Mouse (Mus musculus): Measurements from ENCODE around the gene Zbtb20. TPM values are rescaled to one million over a fixed set of nuclear protein-coding genes. Genes with fewer than 3 reads are reported as not detected.

The Zbtb20 gene
- polyA plus RNA-seq, 1 experiment from 2014 or later = 80.6 TPM

DNA sequence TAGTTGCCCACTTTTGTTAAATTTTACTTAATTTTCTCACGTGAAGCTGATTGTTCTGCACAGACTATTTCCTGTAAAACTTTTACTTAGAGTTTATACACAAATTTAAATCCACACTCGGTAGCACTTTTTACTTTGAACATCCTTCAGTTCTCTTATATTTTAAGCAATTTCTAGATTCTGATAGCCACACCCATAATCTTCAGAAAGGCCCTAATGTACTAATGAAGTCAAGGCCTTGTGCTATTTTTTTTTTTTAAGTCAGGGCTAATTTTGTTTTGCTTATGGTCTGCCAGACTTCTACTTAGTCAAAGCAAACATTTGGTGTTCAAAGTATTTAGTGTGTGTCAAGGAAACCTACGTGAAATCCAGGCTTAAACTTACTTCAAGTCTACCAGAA, 1.7 kb upstream of the Zbtb20 start:
- H3K9me3 ChIP-seq (ENCODE audit: control insufficient read depth, low read length) = no peaks in the 10 kb centered on the region
- 57% methylated on average over 3 of the region's 3 CpGs for WGBS
- DNase-seq = no peak
- no peak overlapping the region for H3K9ac ChIP-seq (replicated peaks; ENCODE audit: low read length)
- no peak for ATAC-seq (ENCODE audit: low FRiP score, low TSS enrichment)
- H3K27ac ChIP-seq (replicated peaks; ENCODE audit: low read depth, low read length) = peak overlapping the region; percentile 45; the same call in 1 of the 2 replicates
- no peak overlapping the region for H3K4me3 ChIP-seq (replicated peaks; ENCODE audit: low read depth, low read length)
- no peaks in the 10 kb centered on the region for H3K27me3 ChIP-seq (ENCODE audit: control insufficient read depth, insufficient read depth, low read length)
- no peaks in the 10 kb centered on the region for H3K36me3 ChIP-seq (ENCODE audit: control insufficient read depth, insufficient read depth, low read length)
- H3K4me2 ChIP-seq (ENCODE audit: low read length) = peak overlapping the region; percentile 60; the same call in 1 of the 2 replicates
- no peaks in the 10 kb centered on the region for H3K4me1 ChIP-seq (ENCODE audit: control insufficient read depth, insufficient read depth, low read length)

DNA sequence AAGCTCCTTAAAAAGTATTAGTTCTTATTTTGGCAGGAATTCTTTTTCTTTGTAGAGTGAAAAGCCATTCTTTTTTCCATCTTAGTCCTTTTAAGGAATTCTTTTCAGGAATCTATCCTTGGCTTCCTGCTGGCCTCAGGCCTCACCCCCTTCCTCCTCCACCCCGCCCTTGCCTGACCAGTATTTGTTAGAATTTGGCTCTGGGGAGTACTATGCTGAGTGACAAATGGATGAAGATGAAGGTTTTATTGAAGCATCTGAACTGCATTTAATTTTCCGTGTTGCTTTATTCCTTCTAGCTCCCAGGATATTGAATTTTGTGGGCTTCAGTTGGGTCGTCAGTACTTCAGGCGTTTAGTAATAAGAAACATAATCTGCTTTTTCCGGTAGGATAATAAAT, 1.2 kb upstream of the Zbtb20 start:
- ATAC-seq (ENCODE audit: low FRiP score, low TSS enrichment) (no peak), DNase-seq (peak; percentile 69)
- WGBS = under 1% methylated on average over 5 of the region's 5 CpGs
- Histone ChIP-seq H3K4me3 (replicated peaks; ENCODE audit: low read depth, low read length) (peak overlapping the region; percentile 45), H3K4me1 (ENCODE audit: control insufficient read depth, insufficient read depth, low read length) (no peaks in the 10 kb centered on the region), H3K9ac (replicated peaks; ENCODE audit: low read length) (peak overlapping the region; percentile 66), H3K27ac (replicated peaks; ENCODE audit: low read depth, low read length) (peak overlapping the region; percentile 98), H3K27me3 (ENCODE audit: control insufficient read depth, insufficient read depth, low read length) (no peaks in the 10 kb centered on the region), H3K36me3 (ENCODE audit: control insufficient read depth, insufficient read depth, low read length) (no peaks in the 10 kb centered on the region), H3K9me3 (ENCODE audit: control insufficient read depth, low read length) (no peaks in the 10 kb centered on the region), H3K4me2 (ENCODE audit: low read length) (peak overlapping the region; percentile 60)

DNA sequence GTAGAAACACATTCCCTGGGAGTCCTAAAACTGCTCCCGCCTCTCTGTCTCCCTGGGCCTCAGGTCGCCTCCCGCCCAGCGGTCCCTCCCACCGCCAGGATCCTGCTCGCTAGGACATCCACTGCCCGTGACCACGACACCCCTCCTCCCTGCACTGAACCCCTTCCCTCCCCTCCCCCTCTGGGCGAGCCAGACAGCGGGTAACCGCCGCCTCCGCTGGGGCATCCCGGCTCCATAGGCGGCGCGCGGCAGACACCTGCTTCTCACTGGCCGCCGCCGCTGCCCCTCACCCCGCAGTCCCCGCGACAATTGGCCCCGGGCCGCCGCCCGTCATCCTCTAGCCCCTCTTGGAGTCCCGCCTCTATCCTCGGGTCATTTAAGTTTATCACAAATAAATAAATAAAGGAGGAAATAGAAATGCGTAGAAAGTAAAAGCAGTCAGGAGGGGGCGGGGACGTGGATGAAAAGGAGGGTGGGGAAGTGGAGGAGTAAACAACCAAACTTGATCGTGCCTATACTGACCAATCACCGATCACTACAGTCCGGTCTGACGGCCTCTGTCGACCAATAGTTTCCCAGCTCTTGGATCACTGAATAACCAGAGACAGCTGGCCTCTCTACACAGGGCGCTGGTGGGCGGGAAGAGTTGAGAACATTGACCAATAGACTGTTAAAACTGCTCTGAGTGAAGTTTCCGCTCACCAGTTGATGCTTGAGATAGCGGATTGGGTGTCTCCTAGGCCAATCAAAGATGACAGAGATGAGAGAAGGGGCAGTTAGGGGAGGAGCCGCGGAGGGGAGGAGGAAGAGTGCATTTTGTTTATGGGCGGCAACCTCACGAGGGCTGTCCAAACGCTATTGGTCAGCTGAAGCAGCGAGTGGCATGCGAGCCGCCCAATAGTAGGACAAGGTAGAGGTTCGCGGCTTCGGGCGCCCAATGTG, 500 bp upstream of the Zbtb20 start:
- Histone ChIP-seq H3K4me3 (replicated peaks; ENCODE audit: low read depth, low read length) (peak overlapping the region; percentile 71), H3K9ac (replicated peaks; ENCODE audit: low read length) (peak overlapping the region; percentile 66), H3K4me1 (ENCODE audit: control insufficient read depth, insufficient read depth, low read length) (no peaks in the 10 kb centered on the region), H3K27ac (replicated peaks; ENCODE audit: low read depth, low read length) (peak overlapping the region; percentile 98), H3K4me2 (ENCODE audit: low read length) (peak overlapping the region; percentile 60), H3K9me3 (ENCODE audit: control insufficient read depth, low read length) (no peaks in the 10 kb centered on the region), H3K36me3 (ENCODE audit: control insufficient read depth, insufficient read depth, low read length) (no peaks in the 10 kb centered on the region), H3K27me3 (ENCODE audit: control insufficient read depth, insufficient read depth, low read length) (no peaks in the 10 kb centered on the region)
- under 1% methylated on average over 54 of the region's 54 CpGs for WGBS
- ATAC-seq (ENCODE audit: low FRiP score, low TSS enrichment) (peak; percentile 97), DNase-seq (peak; percentile 98)

DNA sequence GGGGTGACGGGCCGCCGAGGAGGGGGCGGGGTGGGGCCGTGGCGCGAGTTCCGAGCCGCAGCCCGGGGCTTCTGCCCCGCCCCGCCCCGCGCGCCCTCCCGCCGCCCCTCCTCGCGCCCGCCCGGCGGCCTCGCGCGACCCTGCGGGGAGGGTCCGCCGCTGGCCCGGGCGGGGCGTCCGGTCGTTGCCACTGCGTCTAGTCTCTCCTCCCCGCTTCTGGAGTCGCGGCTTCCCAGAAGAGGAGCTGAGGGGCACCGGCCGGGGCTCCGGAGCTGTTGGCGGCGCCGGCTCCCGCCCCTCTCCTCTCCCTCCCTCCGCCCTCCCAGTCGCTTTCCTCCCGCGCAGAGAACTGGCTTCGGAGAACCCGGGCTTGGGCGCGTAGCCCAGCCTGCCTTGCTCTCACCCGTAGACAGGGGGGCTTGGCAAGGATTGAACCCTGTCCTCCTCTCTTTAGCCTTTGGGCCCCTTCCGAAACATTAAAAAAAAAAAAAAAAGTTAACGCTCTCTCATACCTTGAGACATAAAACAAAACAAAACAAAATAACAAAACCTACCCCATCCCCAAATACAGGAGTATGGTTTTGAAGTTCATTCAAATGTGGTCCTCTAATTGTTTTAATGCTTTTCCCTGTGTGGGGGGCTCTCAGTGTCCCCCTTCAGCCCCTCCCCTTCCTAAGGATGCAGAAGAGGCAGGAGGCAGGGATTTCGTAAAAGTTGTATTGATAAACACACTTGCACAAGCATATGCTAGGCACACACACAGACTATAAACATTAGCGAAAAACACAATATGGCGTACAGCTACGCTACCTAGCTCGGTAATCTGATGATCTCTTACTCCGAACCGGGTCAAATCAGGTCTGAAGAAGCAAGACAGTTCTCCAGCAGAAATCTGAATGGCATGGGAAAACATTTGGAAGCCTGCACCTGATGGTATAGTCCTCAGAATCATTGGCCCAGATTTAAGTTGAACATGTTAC, 630 bp downstream of the Zbtb20 start:
- H3K9me3 ChIP-seq (ENCODE audit: control insufficient read depth, low read length) = no peaks in the 10 kb centered on the region
- H3K4me3 ChIP-seq (replicated peaks; ENCODE audit: low read depth, low read length) = peak overlapping the region; percentile 71
- no peaks in the 10 kb centered on the region for H3K36me3 ChIP-seq (ENCODE audit: control insufficient read depth, insufficient read depth, low read length)
- H3K27me3 ChIP-seq (ENCODE audit: control insufficient read depth, insufficient read depth, low read length) = no peaks in the 10 kb centered on the region
- H3K9ac ChIP-seq (replicated peaks; ENCODE audit: low read length) = peak overlapping the region; percentile 64
- peak overlapping the region; percentile 61 for H3K4me2 ChIP-seq (ENCODE audit: low read length)
- peak; percentile 61 for ATAC-seq (ENCODE audit: low FRiP score, low TSS enrichment)
- peak; percentile 86 for DNase-seq
- H3K4me1 ChIP-seq (ENCODE audit: control insufficient read depth, insufficient read depth, low read length) = no peaks in the 10 kb centered on the region
- WGBS = under 1% methylated on average over 36 of the region's 62 CpGs
- H3K27ac ChIP-seq (replicated peaks; ENCODE audit: low read depth, low read length) = peak overlapping the region; percentile 94

DNA sequence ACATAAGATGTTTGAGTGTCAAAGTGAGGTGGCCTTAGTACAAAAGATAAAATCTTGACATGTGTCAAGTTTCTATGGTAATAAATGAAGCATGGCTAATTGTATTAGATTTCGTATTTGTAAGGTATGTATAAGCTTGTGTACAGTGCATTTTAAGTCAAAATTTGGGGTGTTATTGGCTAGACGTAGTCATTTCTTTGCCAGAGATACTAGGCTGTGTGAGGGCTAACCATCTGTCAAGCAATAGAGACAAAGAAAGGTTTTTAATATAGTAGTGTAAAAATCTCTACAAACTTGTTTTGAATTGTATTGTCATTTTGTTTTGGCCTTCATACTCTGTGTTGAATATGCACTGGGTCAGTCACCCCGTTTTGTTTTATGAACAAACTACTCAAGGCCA, 4.4 kb downstream of the Zbtb20 start:
- 74% methylated on average over 3 of the region's 3 CpGs for WGBS
- H3K27me3 ChIP-seq (ENCODE audit: control insufficient read depth, insufficient read depth, low read length) = no peaks in the 10 kb centered on the region
- no peaks in the 10 kb centered on the region for H3K36me3 ChIP-seq (ENCODE audit: control insufficient read depth, insufficient read depth, low read length)
- no peaks in the 10 kb centered on the region for H3K4me1 ChIP-seq (ENCODE audit: control insufficient read depth, insufficient read depth, low read length)
- no peak overlapping the region for H3K4me2 ChIP-seq (ENCODE audit: low read length)
- H3K9me3 ChIP-seq (ENCODE audit: control insufficient read depth, low read length) = no peaks in the 10 kb centered on the region
- DNase-seq (no peak), ATAC-seq (ENCODE audit: low FRiP score, low TSS enrichment) (no peak)
- H3K27ac ChIP-seq (replicated peaks; ENCODE audit: low read depth, low read length) = no peak overlapping the region
- H3K4me3 ChIP-seq (replicated peaks; ENCODE audit: low read depth, low read length) = no peak overlapping the region
- no peak overlapping the region for H3K9ac ChIP-seq (replicated peaks; ENCODE audit: low read length)

DNA sequence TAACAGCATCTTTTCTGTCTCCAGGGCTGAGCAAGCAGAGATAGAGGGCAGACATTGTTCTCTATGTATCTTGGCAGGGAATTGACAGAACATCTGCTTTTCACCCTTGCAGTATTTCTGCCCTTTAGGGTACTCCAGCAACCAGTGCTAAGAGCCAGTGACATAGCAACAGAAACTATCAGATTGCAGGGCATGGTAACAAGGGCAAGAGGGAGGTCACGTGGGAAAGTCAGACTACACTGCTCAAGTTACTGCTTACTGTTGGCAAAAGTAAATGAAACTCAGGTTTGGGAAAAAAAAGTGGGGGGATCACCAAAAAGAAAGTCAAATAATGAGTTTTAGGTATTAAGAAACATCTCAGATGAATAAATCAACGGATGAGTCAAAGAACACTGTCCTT, 9.9 kb downstream of the Zbtb20 start:
- Histone ChIP-seq H3K4me1 (ENCODE audit: control insufficient read depth, insufficient read depth, low read length) (no peaks in the 10 kb centered on the region), H3K27me3 (ENCODE audit: control insufficient read depth, insufficient read depth, low read length) (no peaks in the 10 kb centered on the region), H3K36me3 (ENCODE audit: control insufficient read depth, insufficient read depth, low read length) (no peaks in the 10 kb centered on the region), H3K4me2 (ENCODE audit: low read length) (no peak overlapping the region), H3K27ac (replicated peaks; ENCODE audit: low read depth, low read length) (no peak overlapping the region), H3K4me3 (replicated peaks; ENCODE audit: low read depth, low read length) (no peak overlapping the region), H3K9ac (replicated peaks; ENCODE audit: low read length) (no peak overlapping the region), H3K9me3 (ENCODE audit: control insufficient read depth, low read length) (no peaks in the 10 kb centered on the region)
- ATAC-seq (ENCODE audit: low FRiP score, low TSS enrichment) = no peak
- WGBS = 70% methylated on average over 2 of the region's 2 CpGs
- DNase-seq = no peak

DNA sequence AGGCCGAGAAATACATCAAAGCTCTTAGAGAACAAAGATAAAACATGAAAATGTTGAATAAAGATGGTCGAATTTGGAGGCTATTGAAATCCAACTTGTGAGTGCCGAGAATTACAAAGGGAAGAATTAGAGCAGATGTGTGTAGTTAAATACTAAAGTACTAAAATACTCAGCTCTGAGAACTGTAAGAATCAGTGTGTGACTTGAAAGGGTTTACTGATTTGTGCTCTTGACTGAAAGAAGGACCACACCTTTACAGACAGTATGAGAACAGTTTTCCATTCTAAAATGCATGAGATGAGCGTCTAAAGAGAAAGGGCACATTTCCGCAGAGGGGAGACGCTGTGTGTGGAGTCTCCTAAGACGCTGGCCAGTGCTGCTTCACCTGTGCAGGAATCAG, 10.3 kb downstream of the Zbtb20 start:
- Histone ChIP-seq H3K4me3 (replicated peaks; ENCODE audit: low read depth, low read length) (no peak overlapping the region), H3K9ac (replicated peaks; ENCODE audit: low read length) (no peak overlapping the region), H3K9me3 (ENCODE audit: control insufficient read depth, low read length) (no peaks in the 10 kb centered on the region), H3K27ac (replicated peaks; ENCODE audit: low read depth, low read length) (no peak overlapping the region), H3K27me3 (ENCODE audit: control insufficient read depth, insufficient read depth, low read length) (no peaks in the 10 kb centered on the region), H3K4me1 (ENCODE audit: control insufficient read depth, insufficient read depth, low read length) (no peaks in the 10 kb centered on the region), H3K4me2 (ENCODE audit: low read length) (no peak overlapping the region), H3K36me3 (ENCODE audit: control insufficient read depth, insufficient read depth, low read length) (no peaks in the 10 kb centered on the region)
- no peak for DNase-seq
- ATAC-seq (ENCODE audit: low FRiP score, low TSS enrichment) = no peak
- 75% methylated on average over 7 of the region's 7 CpGs for WGBS

DNA sequence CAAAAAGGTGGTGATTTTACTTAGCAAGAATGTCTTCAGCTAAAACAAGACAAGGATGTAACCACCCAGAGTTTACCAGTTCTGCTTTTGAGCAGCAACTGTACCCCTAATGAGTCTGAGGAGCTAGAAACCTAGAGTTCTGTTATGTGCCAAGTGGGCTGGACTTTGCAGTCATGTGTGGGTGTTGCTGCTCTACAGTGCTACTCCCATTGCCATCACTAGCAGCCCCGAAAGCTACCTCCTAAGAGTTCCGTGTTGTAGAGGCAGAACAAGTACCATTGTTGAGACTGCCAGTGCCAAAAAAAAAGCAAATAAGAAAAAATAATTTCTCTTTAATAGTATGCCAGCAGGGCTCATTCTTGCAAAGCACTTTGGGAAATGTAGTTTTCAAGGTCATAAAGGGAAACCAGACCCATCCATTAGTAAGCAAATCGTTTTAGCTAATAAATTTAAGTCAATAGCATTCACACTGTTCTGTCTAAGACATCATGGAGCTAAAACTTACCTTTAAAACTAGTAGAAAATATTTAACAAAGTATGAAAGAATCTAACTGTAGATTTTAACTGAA, 21.5 kb downstream of the Zbtb20 start:
- ATAC-seq (ENCODE audit: low FRiP score, low TSS enrichment) (no peak), DNase-seq (no peak)
- Histone ChIP-seq H3K36me3 (ENCODE audit: control insufficient read depth, insufficient read depth, low read length) (no peaks in the 10 kb centered on the region), H3K4me2 (ENCODE audit: low read length) (no peak overlapping the region), H3K9ac (replicated peaks; ENCODE audit: low read length) (no peak overlapping the region), H3K4me1 (ENCODE audit: control insufficient read depth, insufficient read depth, low read length) (no peaks in the 10 kb centered on the region), H3K9me3 (ENCODE audit: control insufficient read depth, low read length) (no peaks in the 10 kb centered on the region), H3K4me3 (replicated peaks; ENCODE audit: low read depth, low read length) (no peak overlapping the region), H3K27me3 (ENCODE audit: control insufficient read depth, insufficient read depth, low read length) (no peaks in the 10 kb centered on the region), H3K27ac (replicated peaks; ENCODE audit: low read depth, low read length) (no peak overlapping the region)
- 88% methylated on average over 3 of the region's 3 CpGs for WGBS

Data from midbrain, embryonic 14.5 days (tissue).